Mouse (Mus musculus) brain, embryonic 14.5 days (tissue): ENCODE measurements around the gene BC053393. TPM values are rescaled to one million over a fixed set of nuclear protein-coding genes. Genes with fewer than 3 reads are reported as not detected.
"Not testable (repeated sequence)": the region's sequence is repeated elsewhere in the genome, so short reads cannot be mapped to it uniquely, and the experiment has no call there.

Source experiments
- DNase-seq: peaks from one replicate; pipeline ENCODE4 v3.0.0-alpha.2; 2011; ENCODE audit warnings: low read depth
- CTCF ChIP-seq: fragments of 200-500 bp; IDR thresholded peaks from 2 replicates; pipeline ENCODE4 v1.5.1; 2012; ENCODE audit warnings: inconsistent platforms, mild to moderate bottlenecking, moderate library complexity, borderline replicate concordance; ENCODE audit not compliant: insufficient read depth, insufficient read length; ENCODE audit errors: extremely low read depth
- POLR2A ChIP-seq: fragments of 200-500 bp; IDR thresholded peaks from 2 replicates; pipeline ENCODE4 v1.6.1; 2012; ENCODE audit warnings: mild to moderate bottlenecking, inconsistent platforms, borderline replicate concordance; ENCODE audit not compliant: poor library complexity, insufficient read depth, insufficient read length, severe bottlenecking; ENCODE audit errors: extremely low read depth
- polyA plus RNA-seq: library from polyadenylated mRNA; depleted of rRNA; stranded (reverse); fragments of >200 nt; gene quantifications from 2 replicates; pipeline ENCODE4 v1.2.3, GENCODE M21; 2012; rRNA removed

The BC053393 gene
- polyA plus RNA-seq, 1 experiment = not detected

GRCm38 (mm10) chr11:46578771-46579281, 7.5 kb downstream of the BC053393 start:
- no peak for DNase-seq
- TF ChIP-seq POLR2A (no peak), CTCF (no peak)

GRCm38 (mm10) chr11:46580428-46580827, 9.1 kb downstream of the BC053393 start:
- DNase-seq = no peak
- TF ChIP-seq CTCF (no peak), POLR2A (no peak)

- TF ChIP-seq CTCF (no peak), POLR2A (no peak)
- no peak for DNase-seq
Observed at GRCm38 (mm10) chr11:46582741-46583140, 11.4 kb downstream of the BC053393 start.

- no peak for TF ChIP-seq CTCF
- no peak for DNase-seq
Observed at GRCm38 (mm10) chr11:46592416-46592815, 21.1 kb downstream of the BC053393 start.

- peak; percentile 9 for DNase-seq
- no peak for TF ChIP-seq POLR2A
Observed at GRCm38 (mm10) chr11:46619929-46620328, 48.6 kb downstream of the BC053393 start.

GRCm38 (mm10) chr11:46620414-46621168, 49.3 kb downstream of the BC053393 start:
- TF ChIP-seq CTCF (no peak), POLR2A (no peak)
- DNase-seq = no peak

GRCm38 (mm10) chr11:46629211-46629795, 58.0 kb downstream of the BC053393 start, which contains the start of gene Dppa1:
TSS of gene Dppa1 (minus strand) at chr11:46629261.
- TF ChIP-seq POLR2A = no peak
- TF ChIP-seq CTCF = no peak
- DNase-seq = no peak

GRCm38 (mm10) chr11:46631635-46632034, 60.3 kb downstream of the BC053393 start:
- peak; percentile 45 for DNase-seq
- no peak for TF ChIP-seq POLR2A
- peak; percentile 66; the same call in 1 of the 2 replicates for TF ChIP-seq CTCF

- DNase-seq = not testable (repeated sequence)
Observed at GRCm38 (mm10) chr11:46635516-46635915, 64.2 kb downstream of the BC053393 start.

GRCm38 (mm10) chr11:46636568-46636967, 65.2 kb downstream of the BC053393 start:
- no peak for DNase-seq
- TF ChIP-seq CTCF = no peak
- no peak for TF ChIP-seq POLR2A

Other genes starting within 250 kb of the BC053393 start
- 0.04 and 0.05 TPM in 2 replicates for gene Itk, start 182.0 kb upstream of the BC053393 start, polyA plus RNA-seq
- not detected in 2 replicates for gene Fam71b, start 175.0 kb upstream of the BC053393 start, polyA plus RNA-seq
- 37.1 and 45.2 TPM in 2 replicates for gene Med7, start 134.6 kb upstream of the BC053393 start, polyA plus RNA-seq
- gene Havcr2, start 116.6 kb upstream of the BC053393 start, polyA plus RNA-seq = 0.10 and 0.19 TPM in 2 replicates
- gene Gm12169, start 47.3 kb upstream of the BC053393 start, polyA plus RNA-seq = not detected in 2 replicates
- not detected in 2 replicates for gene Dppa1, start 57.7 kb downstream of the BC053393 start, polyA plus RNA-seq
- 0.20 TPM in 1 of 2 replicates, not detected in the other for gene Timd2, start 135.5 kb downstream of the BC053393 start, polyA plus RNA-seq
- gene Havcr1, start 163.5 kb downstream of the BC053393 start, polyA plus RNA-seq = 0.12 TPM in 1 of 2 replicates, not detected in the other
- 0.06 and 0.11 TPM in 2 replicates for gene Timd4, start 239.3 kb downstream of the BC053393 start, polyA plus RNA-seq